Comparison of ENCODE assay signal across 9 mouse cellular contexts in the genomic region with DNA sequence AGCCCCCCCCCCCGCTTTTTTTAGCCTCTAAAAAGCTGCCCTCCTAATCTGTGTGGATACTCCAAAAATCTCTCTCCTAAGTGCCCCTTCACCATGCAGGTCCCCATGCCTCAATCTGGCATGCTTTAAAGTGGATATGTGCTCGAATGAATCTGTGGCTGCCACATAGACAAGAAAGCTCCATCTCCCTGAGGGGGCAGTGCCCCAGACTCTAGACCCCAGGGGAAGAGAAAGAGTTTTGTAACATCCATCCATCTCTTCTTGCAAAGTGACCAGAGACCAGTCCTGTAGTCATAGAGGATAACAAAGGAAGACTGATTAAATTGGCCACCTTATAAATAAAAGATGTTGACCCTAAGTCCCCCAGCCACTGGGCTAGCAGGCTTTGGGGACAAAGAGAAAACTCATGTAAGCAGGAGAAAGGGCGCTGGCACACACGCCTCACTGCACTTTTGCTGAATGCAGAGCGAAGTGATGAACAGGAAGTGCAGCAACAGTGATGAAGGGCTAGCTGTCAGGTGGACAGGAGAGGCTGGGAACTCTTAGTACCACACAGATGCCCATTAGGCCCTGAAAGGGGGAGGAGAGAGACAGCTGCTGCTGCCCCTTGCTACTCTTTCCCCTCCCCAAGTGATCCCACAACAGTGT. TPM values are rescaled to one million over a fixed set of nuclear protein-coding genes. Genes with fewer than 3 reads are reported as not detected.
A peak's percentile ranks its signal among the peaks of the same experiment; 100 is the strongest.
DNase-seq lines count a peak whose midpoint lies in the region; ATAC-seq and TF ChIP-seq lines count a peak whose summit lies in the region.
"Had no signal": no experiment of that assay in that cellular context is flagged by ENCODE, and none has a peak within 500 bp of the region (broad histone marks: within the 10 kb centered on the region; RNA-seq: fewer than 3 reads in every experiment).

No protein-coding gene starts in this region.

- no peak for DNase-seq in lung, embryonic 14.5 days
- DNase-seq in lung, postnatal 10 days = no peak
- peak; percentile 22 for DNase-seq in forebrain, embryonic 14.5 days (ENCODE audit: low spot score)
- peak; percentile 56 for DNase-seq in midbrain, embryonic 10.5 days (ENCODE audit: low spot score)
- DNase-seq in natural killer cell, adult 2 months (ENCODE audit: low spot score in 2 of 2) = no peak

- peak overlapping the region; percentile 25; the same call in 1 of the 2 replicates for H3K9ac ChIP-seq in lung, embryonic 14.5 days
- H3K9ac ChIP-seq in forebrain, embryonic 14.5 days (ENCODE audit: low read length) = peak overlapping the region; percentile 66
- H3K9ac ChIP-seq: intestine, embryonic 15.5 days had no signal

- peaks cover 34% of the 10 kb centered on the region for H3K27me3 ChIP-seq in lung, embryonic 14.5 days (ENCODE audit: insufficient read depth, low read length)
- no peaks in the 10 kb centered on the region for H3K27me3 ChIP-seq in forebrain, embryonic 14.5 days (replicated peaks; ENCODE audit: control insufficient read depth, insufficient read depth, low read length)
- H3K27me3 ChIP-seq in midbrain, embryonic 10.5 days (ENCODE audit: low read depth, poor library complexity, severe bottlenecking) = peaks cover 83% of the 10 kb centered on the region

- no peak overlapping the region for H3K27ac ChIP-seq in lung, embryonic 14.5 days (ENCODE audit: low read depth)
- H3K27ac ChIP-seq in forebrain, embryonic 14.5 days (ENCODE audit: low read depth, low read length) = peak overlapping the region; percentile 9; the same call in 1 of the 2 replicates
- peak overlapping the region; percentile 78 for H3K27ac ChIP-seq in midbrain, embryonic 10.5 days (replicated peaks)
- H3K27ac ChIP-seq in olfactory bulb, adult 2 months (ENCODE audit: insufficient read depth, low read depth, low read length) = no peak overlapping the region
- H3K27ac ChIP-seq: intestine, embryonic 15.5 days had no signal

- no peak for ATAC-seq in lung, embryonic 14.5 days (ENCODE audit: insufficient read depth)
- peak; percentile 15 for ATAC-seq in forebrain, embryonic 14.5 days
- no peak for ATAC-seq in cerebellum, adult (ENCODE audit: insufficient number of reproducible peaks, low FRiP score, low TSS enrichment)
- no peak for ATAC-seq in erythroid progenitor cell, adult 5-6 weeks (replicated peaks; ENCODE audit: low FRiP score, poor library complexity, severe bottlenecking)
- ATAC-seq: intestine, embryonic 15.5 days had no signal

- no peaks in the 10 kb centered on the region for H3K9me3 ChIP-seq in lung, embryonic 14.5 days (ENCODE audit: low read depth, low read length)
- no peaks in the 10 kb centered on the region for H3K9me3 ChIP-seq in forebrain, embryonic 14.5 days (replicated peaks; ENCODE audit: control insufficient read depth, low read length)
- no peaks in the 10 kb centered on the region for H3K9me3 ChIP-seq in midbrain, embryonic 10.5 days (replicated peaks)
- H3K9me3 ChIP-seq: intestine, embryonic 15.5 days had no signal

- WGBS in lung, embryonic 14.5 days = 40% methylated on average over 5 of the region's 5 CpGs
- 18% methylated on average over 5 of the region's 5 CpGs for WGBS in forebrain, embryonic 14.5 days
- WGBS in midbrain, embryonic 10.5 days = 19% methylated on average over 5 of the region's 5 CpGs
- WGBS in olfactory bulb, adult 2 months = 57% methylated on average over 5 of the region's 5 CpGs

- H3K36me3 ChIP-seq in lung, embryonic 14.5 days (ENCODE audit: insufficient read depth) = no peaks in the 10 kb centered on the region
- no peaks in the 10 kb centered on the region for H3K36me3 ChIP-seq in forebrain, embryonic 14.5 days (ENCODE audit: control insufficient read depth, insufficient read depth, low read length)
- no peaks in the 10 kb centered on the region for H3K36me3 ChIP-seq in midbrain, embryonic 10.5 days
- H3K36me3 ChIP-seq: intestine, embryonic 15.5 days had no signal

- no peak for TF ChIP-seq POLR2A in olfactory bulb, adult 2 months (IDR thresholded peaks at IDR 0.05; ENCODE audit: insufficient read depth, low read depth, low read length)

- H3K4me2 ChIP-seq in lung, embryonic 14.5 days = peak overlapping the region; percentile 53; the same call in 1 of the 2 replicates
- H3K4me2 ChIP-seq in forebrain, embryonic 14.5 days (ENCODE audit: low read length) = peak overlapping the region; percentile 67

- no peak overlapping the region for H3K4me3 ChIP-seq in lung, embryonic 14.5 days (ENCODE audit: low read depth, low read length)
- peak overlapping the region; percentile 35; the same call in 1 of the 2 replicates for H3K4me3 ChIP-seq in forebrain, embryonic 14.5 days (ENCODE audit: low read depth, low read length)
- peak overlapping the region; percentile 56 for H3K4me3 ChIP-seq in midbrain, embryonic 10.5 days
- H3K4me3 ChIP-seq in olfactory bulb, adult 2 months (ENCODE audit: insufficient read depth, low read depth, low read length) = 0 out of 2 replicates have a peak overlapping the region, but pooled peaks have one; percentile 44

- no peak for TF ChIP-seq CTCF in lung, embryonic 14.5 days (IDR thresholded peaks at IDR 0.05; ENCODE audit: low read depth)
- TF ChIP-seq CTCF in olfactory bulb, adult 2 months (IDR thresholded peaks at IDR 0.05; ENCODE audit: insufficient read depth, low read depth, low read length) = no peak

- H3K4me1 ChIP-seq in lung, embryonic 14.5 days (ENCODE audit: insufficient read depth) = no peaks in the 10 kb centered on the region
- peaks cover 8% of the 10 kb centered on the region; the same call in 1 of the 2 replicates for H3K4me1 ChIP-seq in forebrain, embryonic 14.5 days (ENCODE audit: control insufficient read depth, insufficient read depth, low read length)
- H3K4me1 ChIP-seq in midbrain, embryonic 10.5 days = peaks cover 47% of the 10 kb centered on the region
- H3K4me1 ChIP-seq in olfactory bulb, adult 2 months (ENCODE audit: control insufficient read depth, insufficient read depth, low read length) = peaks cover 18% of the 10 kb centered on the region

RNA-seq across cellular contexts. Expression of gene Lingo4, which starts 1.5 kb away (rescaled TPM):
- 0.08 and 0.11 TPM in 2 replicates for polyA plus RNA-seq in lung, embryonic 14.5 days (2014; fragmentation: Nextera tagmentation; extraction: Ambion mirVana)
- polyA plus RNA-seq in forebrain, embryonic 14.5 days (2014; fragmentation: Nextera tagmentation; extraction: Ambion mirVana) = 0.33 and 0.42 TPM in 2 replicates
- polyA plus RNA-seq in midbrain, embryonic 10.5 days (2016; fragmentation: Nextera tagmentation; extraction: Ambion mirVana) = 0.71 and 0.72 TPM in 2 replicates
- polyA plus RNA-seq in olfactory bulb, adult 2 months (2012; ENCODE audit: insufficient read depth, insufficient read length, low replicate concordance, missing spikeins) = not detected in 2 replicates
- not detected in 2 replicates for total RNA-seq in erythroid progenitor cell, adult 5-6 weeks (2015; ENCODE audit: low replicate concordance)
- total RNA-seq in erythroid progenitor cell, adult 5-6 weeks (2017; ENCODE audit: low replicate concordance) = not detected in 2 replicates

RNA-seq across cellular contexts. Expression of gene Tdrkh, which starts 13.3 kb away (rescaled TPM):
- polyA plus RNA-seq in lung, embryonic 14.5 days (2014; fragmentation: Nextera tagmentation; extraction: Ambion mirVana) = 8.8 and 10.0 TPM in 2 replicates
- polyA plus RNA-seq in forebrain, embryonic 14.5 days (2014; fragmentation: Nextera tagmentation; extraction: Ambion mirVana) = 59.8 and 61.9 TPM in 2 replicates
- 45.2 and 53.8 TPM in 2 replicates for polyA plus RNA-seq in midbrain, embryonic 10.5 days (2016; fragmentation: Nextera tagmentation; extraction: Ambion mirVana)
- polyA plus RNA-seq in olfactory bulb, adult 2 months (2012; ENCODE audit: insufficient read depth, insufficient read length, low replicate concordance, missing spikeins) = not detected in 2 replicates
- total RNA-seq in erythroid progenitor cell, adult 5-6 weeks (2015; ENCODE audit: low replicate concordance) = 10.1 TPM in 1 of 2 replicates, not detected in the other
- 0.51 TPM in 1 of 2 replicates, not detected in the other for total RNA-seq in erythroid progenitor cell, adult 5-6 weeks (2017; ENCODE audit: low replicate concordance)

RNA-seq across cellular contexts. Expression of gene Rorc, which starts 27.2 kb away (rescaled TPM):
- 4.7 and 5.4 TPM in 2 replicates for polyA plus RNA-seq in lung, embryonic 14.5 days (2014; fragmentation: Nextera tagmentation; extraction: Ambion mirVana)
- 1.0 and 1.4 TPM in 2 replicates for polyA plus RNA-seq in forebrain, embryonic 14.5 days (2014; fragmentation: Nextera tagmentation; extraction: Ambion mirVana)
- 0.14 TPM in 1 of 2 replicates, not detected in the other for polyA plus RNA-seq in midbrain, embryonic 10.5 days (2016; fragmentation: Nextera tagmentation; extraction: Ambion mirVana)
- polyA plus RNA-seq in olfactory bulb, adult 2 months (2012; ENCODE audit: insufficient read depth, insufficient read length, low replicate concordance, missing spikeins) = 118 TPM in 1 of 2 replicates, not detected in the other
- total RNA-seq in erythroid progenitor cell, adult 5-6 weeks (2015; ENCODE audit: low replicate concordance) = 2.2 TPM in 1 of 2 replicates, not detected in the other
- not detected in 2 replicates for total RNA-seq in erythroid progenitor cell, adult 5-6 weeks (2017; ENCODE audit: low replicate concordance)

RNA-seq across cellular contexts. Expression of gene C2cd4d, which starts 37.5 kb away (rescaled TPM):
- polyA plus RNA-seq in lung, embryonic 14.5 days (2014; fragmentation: Nextera tagmentation; extraction: Ambion mirVana) = 0.74 and 1.2 TPM in 2 replicates
- polyA plus RNA-seq in forebrain, embryonic 14.5 days (2014; fragmentation: Nextera tagmentation; extraction: Ambion mirVana) = 1.5 TPM in 2 replicates
- polyA plus RNA-seq in midbrain, embryonic 10.5 days (2016; fragmentation: Nextera tagmentation; extraction: Ambion mirVana) = 0.23 and 0.68 TPM in 2 replicates
- not detected in 2 replicates for polyA plus RNA-seq in olfactory bulb, adult 2 months (2012; ENCODE audit: insufficient read depth, insufficient read length, low replicate concordance, missing spikeins)
- total RNA-seq in erythroid progenitor cell, adult 5-6 weeks (2015; ENCODE audit: low replicate concordance) = not detected in 2 replicates
- not detected in 2 replicates for total RNA-seq in erythroid progenitor cell, adult 5-6 weeks (2017; ENCODE audit: low replicate concordance)

RNA-seq across cellular contexts. Expression of gene Mrpl9, which starts 43.3 kb away (rescaled TPM):
- polyA plus RNA-seq in lung, embryonic 14.5 days (2014; fragmentation: Nextera tagmentation; extraction: Ambion mirVana) = 64.6 and 66.0 TPM in 2 replicates
- polyA plus RNA-seq in forebrain, embryonic 14.5 days (2014; fragmentation: Nextera tagmentation; extraction: Ambion mirVana) = 57.2 and 58.6 TPM in 2 replicates
- 71.7 and 72.9 TPM in 2 replicates for polyA plus RNA-seq in midbrain, embryonic 10.5 days (2016; fragmentation: Nextera tagmentation; extraction: Ambion mirVana)
- polyA plus RNA-seq in olfactory bulb, adult 2 months (2012; ENCODE audit: insufficient read depth, insufficient read length, low replicate concordance, missing spikeins) = not detected in 2 replicates
- 15.5 and 19.5 TPM in 2 replicates for total RNA-seq in erythroid progenitor cell, adult 5-6 weeks (2015; ENCODE audit: low replicate concordance)
- 17.7 and 27.5 TPM in 2 replicates for total RNA-seq in erythroid progenitor cell, adult 5-6 weeks (2017; ENCODE audit: low replicate concordance)

Comparison
In these comparisons a context has a peak if more than half of its experiments do, and no peak if none do; other contexts are left out.
1. DNase-seq: peak in forebrain, embryonic 14.5 days (single experiment) and midbrain, embryonic 10.5 days (single experiment); none in lung, embryonic 14.5 days (single experiment), lung, postnatal 10 days (single experiment) and natural killer cell, adult 2 months (0 of 2).
2. H3K27ac ChIP-seq: peak in forebrain, embryonic 14.5 days (single experiment) and midbrain, embryonic 10.5 days (single experiment); none in lung, embryonic 14.5 days (single experiment) and olfactory bulb, adult 2 months (single experiment).
3. RNA of gene Rorc, which starts 27.2 kb away (polyA plus RNA-seq): 118 TPM in olfactory bulb, adult 2 months; 4.7 to 5.4 TPM in lung, embryonic 14.5 days, 1.0 to 1.4 TPM in forebrain, embryonic 14.5 days and 0.14 TPM in midbrain, embryonic 10.5 days; every median in the first group is over 10 times any median in the second.